Mouse (Mus musculus): ENCODE data around the gene Olfr12.

The Olfr12 gene

GRCm38 (mm10) chr1:92667106-92667505 lies 49.5 kb downstream of the Olfr12 start:
- in situ Hi-C loops (cut with MboI; ENCODE audit: low pct_unique_long_range_greater_than_20kb in 1 of 2, low sequenced_read_pairs in 2 of 2, unreplicated experiment in 1 of 2), result no loop called here

- in situ Hi-C loops (cut with MboI; ENCODE audit: low pct_unique_long_range_greater_than_20kb in 1 of 2, low sequenced_read_pairs in 2 of 2, unreplicated experiment in 1 of 2), result no loop called here
Measured at GRCm38 (mm10) chr1:92669430-92669829, 51.8 kb downstream of the Olfr12 start.

GRCm38 (mm10) chr1:92671326-92671725 lies 53.7 kb downstream of the Olfr12 start:
- in situ Hi-C loops (cut with MboI; ENCODE audit: low pct_unique_long_range_greater_than_20kb in 1 of 2, low sequenced_read_pairs in 2 of 2, unreplicated experiment in 1 of 2), result no loop called here
